Mouse (Mus musculus) embryo, embryonic 10 days (tissue): Measurements from ENCODE around the gene Trappc6b.
"Not testable (repeated sequence)": the region's sequence is repeated elsewhere in the genome, so short reads cannot be mapped to it uniquely, and the experiment has no call there.

ENCODE experiments used
- DNase-seq: peaks from one replicate; pipeline ENCODE4 v3.0.0-alpha.2; 2015; ENCODE audit warnings: low spot score

The Trappc6b gene

DNA sequence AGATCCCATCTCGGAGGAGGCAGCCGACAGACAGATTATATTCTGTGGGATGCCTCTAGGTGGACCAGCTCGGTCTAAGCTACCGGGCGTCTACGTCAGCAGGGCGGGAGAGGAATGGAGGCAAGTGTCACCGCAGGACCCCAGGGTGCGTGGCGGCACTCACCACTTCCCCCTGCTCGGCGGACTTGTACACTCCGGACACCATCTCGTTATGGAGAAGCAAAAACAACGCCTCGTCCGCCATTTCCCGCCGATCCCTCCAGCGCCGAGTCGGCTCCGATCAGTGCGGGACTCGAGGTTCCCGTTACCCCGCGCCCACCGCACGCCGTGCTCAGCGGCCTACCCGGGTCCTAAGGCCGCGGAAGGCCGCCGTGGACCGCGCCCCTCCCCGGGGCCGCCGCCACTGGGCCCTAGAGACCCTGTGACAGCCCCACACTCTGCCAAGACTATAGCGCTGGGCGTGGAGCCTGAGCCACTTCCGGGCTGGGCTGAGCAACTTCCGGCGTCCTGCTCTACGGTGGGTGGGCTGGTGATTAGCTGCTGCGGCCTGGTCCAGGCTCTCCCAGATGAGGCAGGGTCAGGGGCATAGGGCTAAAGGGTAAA is at the start of gene Trappc6b:
Gene Trappc6b, minus strand, starts transcription at position 480 of the 603 bp plus-strand sequence.
- peak; percentile 90 for DNase-seq

DNA sequence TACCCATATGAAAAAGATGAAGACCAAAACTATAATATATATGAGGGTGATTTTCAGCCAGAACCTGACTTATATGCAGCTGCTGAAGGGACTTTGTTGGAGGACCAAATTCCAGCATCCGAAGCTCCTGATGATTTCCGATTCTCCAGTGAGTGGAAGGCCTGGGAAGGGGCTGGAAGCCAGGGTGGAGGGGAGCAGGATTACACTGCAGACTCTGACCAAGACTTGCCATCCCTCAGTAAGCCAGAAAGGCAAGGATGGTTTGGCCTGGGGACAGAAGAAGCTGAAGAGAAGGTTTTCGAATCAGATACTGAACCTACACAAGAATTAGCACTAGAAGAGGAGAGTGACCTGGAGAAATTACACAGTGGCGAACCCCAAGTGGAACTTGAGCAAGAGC is 46.7 kb upstream of the Trappc6b start:
- DNase-seq = no peak

DNA sequence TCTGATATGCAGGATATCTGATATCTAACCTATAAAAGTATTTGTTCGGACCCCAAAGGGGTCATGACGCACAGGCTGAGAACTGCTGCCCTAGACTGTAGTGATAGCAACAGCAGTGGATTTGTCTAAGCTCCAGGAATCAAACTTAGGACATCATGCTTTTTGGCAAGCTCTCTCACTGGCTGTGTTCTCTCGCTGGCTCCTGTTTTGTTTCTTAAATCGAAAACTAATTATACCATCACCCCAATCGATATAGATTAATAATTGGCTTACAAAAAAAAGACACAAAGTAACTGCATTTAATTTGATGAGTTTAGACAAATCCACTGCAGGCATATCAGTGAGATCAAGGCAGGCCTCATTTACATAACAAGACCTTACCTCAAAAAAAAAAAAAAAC is 45.2 kb upstream of the Trappc6b start:
- no peak for DNase-seq

DNA sequence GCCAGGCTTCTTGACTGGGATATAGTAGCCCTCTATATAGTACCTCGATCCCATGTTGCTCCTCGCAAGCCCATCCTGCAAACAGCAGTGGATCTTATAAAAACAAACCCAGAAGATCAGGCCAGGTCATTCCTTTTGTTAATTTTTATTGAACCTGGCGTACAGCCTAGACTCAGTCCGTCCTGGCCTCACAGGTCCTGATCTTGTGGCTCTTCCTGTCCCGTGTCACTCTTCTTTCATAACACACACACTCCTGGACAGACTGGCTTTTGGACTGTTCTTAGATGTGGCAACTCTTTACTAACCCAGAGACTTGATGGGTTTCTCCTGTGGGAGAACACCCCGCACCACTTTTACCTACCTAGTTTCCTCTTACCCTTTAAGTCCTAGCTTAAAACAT is 44.6 kb upstream of the Trappc6b start:
- no peak for DNase-seq

DNA sequence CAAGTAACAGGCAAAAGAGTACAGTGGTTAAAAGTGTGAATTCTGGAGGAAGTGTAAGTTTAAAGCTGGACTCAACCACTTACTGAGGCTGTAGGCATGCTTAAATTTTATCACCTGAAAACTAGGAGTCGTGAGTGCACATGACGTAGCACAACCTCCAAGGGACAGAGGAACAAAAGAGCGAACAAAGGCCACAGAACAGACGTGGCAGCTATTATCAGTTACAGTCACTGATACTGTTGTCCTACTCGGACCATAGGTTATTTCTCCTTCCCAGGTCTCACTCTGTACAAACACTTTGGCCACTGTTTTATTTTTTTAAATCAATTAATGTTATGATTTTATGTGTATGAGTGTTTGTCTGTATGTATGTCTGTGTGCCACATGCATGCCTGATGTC is 43.5 kb upstream of the Trappc6b start:
- no peak for DNase-seq

DNA sequence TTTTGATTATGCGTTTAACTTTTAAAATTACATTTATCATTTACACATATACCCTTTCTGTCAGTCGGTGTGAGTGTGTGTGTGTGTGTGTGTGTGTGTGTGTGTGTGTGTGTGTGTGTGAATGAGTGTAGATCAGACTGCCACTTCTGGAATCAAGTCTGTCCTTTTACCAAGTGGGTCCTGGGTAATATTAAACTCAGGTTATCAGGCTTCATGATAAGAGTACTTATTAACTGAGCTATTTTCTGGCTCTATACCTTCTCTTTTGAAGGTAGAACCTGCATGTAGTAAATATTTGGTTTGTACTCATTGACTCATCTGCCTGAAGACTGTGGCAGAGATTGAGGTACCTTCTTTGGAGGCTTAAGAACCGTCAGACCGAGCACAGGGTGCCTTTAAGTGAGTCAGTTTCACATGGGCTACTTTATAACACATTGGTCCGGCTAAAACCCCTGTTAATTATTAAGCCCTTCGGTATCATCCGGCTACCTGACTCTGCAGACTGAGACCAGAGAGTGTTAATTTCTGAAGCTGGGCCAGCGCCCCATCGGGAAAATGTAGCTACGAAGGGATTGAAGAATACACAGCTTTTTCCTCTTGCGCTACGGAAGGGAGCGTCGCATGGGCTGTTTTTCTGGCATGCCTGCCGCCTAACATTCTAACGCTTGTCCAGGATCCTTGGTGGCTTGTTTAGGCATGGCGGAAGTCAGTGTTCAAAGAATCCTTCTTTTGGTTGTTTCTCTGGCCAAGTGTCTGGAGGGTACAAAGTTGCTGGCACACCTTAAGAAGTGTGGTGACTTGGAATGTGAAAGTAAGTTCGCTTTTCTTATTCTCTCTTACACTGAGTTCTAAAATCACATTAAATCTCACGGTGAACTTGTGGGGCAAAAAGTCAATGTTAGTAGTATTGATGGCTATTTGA is 34.1 kb upstream of the Trappc6b start, which contains the start of gene Mia2:
Gene Mia2, plus strand, starts transcription at position 696 of the 922 bp plus-strand sequence.
- DNase-seq = no peak

DNA sequence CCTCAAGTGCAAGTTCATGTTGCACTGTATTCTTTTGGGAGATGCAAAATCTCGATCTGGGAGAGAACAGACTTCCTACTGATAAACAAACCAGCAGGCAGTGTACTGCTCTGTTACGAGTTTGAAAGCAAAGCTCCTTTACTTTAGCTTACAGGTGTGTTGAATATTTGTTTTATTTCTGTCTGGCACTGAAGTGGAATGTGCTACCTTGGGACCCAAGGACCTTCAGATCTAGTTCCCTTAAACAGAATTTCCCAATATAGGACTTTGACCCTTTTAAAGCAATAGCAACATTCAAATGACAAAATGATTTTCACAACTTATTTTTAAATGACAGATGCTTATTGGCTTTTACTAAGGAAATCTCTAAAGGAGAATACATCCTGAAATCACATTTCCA is 32.3 kb upstream of the Trappc6b start:
- DNase-seq = no peak

DNA sequence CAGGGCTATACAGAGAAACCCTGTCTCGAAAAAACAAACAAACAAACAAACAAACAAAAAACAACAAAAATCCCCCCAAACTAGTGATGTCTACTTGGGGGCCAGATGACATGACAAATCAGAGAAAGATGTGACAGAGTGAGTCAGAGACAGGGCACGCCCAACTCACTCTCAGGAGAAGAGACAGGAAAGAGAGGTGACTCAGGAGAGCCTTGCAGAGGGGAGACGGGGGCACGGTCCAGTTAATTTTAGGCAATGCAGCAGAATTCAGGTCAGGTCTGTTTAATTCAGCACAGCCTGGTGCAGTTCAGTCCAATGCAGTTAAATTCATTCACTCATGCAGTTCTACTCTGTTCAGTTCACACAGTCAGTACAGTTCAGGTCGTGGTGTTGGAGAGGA is 24.9 kb upstream of the Trappc6b start:
- DNase-seq = no peak

DNA sequence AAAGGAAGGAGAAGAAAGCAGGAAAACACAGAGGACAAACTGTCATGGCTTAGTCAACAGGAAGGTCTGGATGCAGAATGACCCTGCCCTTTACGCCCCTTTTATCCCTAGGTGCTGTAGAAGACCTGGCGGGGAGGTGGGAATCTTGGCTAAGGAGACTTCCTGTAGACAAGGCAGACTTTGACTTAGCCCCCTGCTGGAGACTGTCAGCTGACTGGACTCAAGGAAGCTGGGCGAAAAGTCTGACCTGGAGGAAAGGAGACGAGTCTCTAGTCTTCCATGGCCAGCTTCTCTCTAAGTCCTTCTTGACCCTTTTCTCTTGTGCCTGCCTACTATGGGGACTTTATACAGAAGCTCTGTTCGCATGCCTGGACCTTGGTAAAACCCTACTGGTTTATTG is 23.2 kb upstream of the Trappc6b start:
- no peak for DNase-seq

DNA sequence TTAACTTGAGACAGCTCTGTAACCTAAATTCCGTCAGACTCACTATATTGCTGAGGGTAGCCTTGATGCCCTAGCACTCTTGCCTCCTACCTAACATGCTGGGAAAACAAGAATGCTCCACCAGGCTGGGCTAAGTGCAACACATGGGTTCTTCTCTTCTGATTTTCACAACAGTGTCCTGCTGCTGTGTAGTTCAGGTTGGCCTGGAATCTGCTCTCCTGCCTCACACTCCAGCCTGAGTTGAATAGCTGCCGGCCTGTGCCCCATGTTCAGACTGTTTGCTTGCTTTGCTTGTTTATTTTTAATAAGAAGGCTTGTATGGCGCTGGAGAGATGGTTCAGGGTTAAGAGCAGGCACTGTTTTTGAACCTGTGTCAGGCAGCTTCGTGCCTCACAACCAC is 19.2 kb upstream of the Trappc6b start:
- peak; percentile 2 for DNase-seq

DNA sequence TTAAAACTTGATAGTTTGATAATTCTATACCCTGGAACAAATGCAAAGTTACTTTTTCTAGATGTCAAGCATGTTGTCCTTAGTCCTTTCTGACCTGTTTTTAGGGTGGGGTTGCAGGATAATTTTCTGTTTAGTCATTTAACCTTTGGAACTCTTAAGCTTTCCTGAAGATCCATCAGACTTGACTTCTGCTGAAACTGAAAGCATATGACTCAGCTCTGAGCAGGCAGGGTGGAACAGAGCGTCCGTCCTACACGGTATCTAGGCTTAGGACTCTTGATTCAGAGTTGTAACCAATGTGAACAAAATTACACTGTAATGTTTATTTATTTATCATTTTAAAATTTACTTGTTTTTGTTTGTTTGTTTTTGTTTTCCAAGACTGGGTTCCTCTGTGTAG is 16.6 kb upstream of the Trappc6b start:
- no peak for DNase-seq

DNA sequence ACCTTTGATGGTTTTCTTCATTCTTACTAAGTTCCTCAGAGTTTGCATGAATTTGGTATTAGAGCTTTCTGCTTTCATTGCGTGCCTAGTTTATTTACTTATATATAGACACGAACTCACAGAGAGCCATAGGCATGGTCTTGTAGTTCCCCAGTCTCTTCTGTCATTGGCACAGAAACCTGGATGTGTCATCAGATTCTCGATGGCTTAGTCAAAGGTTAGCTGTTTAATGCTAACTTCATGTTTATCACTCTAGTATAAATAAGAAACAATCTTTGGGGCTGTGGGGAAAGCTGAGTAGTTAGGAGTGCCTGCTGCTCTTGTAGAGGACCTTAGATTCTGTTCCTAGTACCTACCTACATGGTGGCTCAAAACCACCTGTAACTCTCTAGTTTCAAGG is 15.7 kb upstream of the Trappc6b start:
- no peak for DNase-seq

DNA sequence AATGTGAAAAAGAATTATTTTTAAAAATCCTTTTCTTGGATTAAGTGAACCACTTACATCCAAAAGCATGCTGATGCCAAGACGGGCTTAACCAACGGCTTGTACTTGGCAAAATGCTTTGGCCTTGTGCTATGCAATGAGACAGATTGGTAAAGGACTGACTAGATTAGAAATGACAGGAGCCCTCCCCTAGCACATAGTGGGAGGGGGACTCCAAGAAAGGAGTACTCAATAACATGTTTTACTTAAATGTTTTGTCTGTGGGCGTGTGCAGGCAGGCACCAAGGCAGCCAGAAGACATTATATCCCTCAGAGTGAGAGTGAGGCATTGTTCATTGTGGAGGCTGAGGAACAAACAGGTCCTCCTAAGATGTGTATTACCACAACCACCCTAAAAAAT is 12.8 kb upstream of the Trappc6b start:
- DNase-seq = no peak

DNA sequence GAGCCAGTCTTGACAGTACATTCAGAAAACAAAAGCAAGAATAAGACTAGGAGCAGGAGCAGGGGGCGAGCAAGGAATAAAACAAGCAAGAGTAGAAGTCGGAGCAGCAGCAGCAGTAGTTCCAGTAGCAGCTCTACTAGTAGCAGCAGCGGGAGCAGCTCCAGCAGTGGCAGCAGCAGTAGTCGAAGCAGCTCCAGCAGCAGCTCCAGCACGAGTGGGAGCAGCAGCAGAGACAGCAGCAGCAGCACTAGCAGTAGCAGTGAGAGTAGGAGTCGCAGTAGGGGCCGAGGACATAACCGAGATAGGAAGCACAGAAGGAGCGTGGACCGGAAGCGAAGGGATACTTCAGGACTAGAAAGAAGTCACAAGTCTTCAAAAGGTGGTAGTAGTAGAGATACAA is 11.0 kb upstream of the Trappc6b start:
- no peak for DNase-seq

DNA sequence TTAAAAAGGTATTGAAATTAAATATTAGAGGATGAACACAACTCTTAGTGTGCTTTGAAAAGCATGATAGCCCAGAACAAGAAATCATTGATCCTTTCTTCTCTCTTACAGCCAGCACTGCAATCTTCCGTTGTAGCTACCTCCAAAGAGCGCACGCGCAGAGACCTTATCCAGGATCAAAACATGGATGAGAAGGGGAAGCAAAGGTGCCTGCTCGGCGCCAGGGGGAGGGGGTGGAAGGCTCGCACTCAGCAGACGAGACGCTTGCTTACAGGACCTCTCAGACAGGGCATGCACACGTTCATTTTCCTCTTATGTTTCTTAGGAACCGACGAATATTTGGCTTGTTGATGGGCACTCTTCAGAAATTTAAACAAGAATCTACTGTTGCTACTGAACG is 7.5 kb upstream of the Trappc6b start:
- DNase-seq = no peak

DNA sequence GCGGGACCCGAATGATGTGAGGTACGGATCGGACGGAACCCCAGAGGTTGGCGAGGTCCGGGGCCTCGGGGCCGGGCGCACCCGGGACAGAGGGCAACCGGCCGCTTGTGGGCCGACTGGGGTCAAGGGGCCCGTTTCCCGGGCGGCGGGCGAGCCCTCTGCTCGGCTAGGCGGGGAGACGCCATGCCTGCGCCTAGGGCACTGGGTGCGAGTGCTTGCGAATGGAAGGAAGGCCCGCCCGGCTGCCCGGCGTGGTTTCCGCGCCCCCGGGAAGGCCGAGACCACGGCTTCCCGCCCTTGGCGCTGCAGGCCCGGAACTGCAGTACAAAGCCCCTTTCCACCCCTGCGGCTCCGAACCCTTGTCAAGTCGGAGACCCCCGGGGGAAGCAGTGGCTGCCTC is 5.8 kb upstream of the Trappc6b start:
- DNase-seq = peak; percentile 8

DNA sequence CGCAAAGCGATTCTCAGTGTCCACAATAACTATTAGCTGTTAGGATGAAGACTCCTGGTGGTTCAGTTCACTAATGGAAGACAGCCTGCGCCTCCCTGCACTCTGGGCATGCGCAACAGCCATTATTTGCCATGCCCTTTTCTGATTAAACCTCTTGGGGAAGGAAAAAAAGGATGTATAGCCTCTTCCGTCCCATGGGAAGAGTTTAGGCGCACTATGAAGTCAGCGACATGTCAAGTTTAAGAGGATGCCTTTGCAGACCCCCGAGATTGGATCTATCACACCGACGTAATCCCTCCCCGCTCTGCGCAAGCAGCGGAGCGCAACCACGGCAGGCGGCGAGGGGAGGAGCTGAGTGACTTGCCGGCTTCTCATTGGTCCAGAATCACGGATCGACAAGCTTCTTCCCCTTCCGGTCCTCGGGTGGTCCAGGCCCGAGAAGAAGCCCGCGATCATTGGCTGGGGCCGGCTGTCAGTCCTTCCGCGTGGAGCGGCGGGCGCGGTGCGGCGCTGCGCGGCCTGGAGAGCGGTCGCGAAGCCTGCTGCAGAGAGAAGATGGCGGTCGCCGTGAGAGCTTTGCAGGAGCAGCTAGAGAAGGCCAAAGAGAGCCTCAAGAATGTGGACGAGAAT is 5.3 kb upstream of the Trappc6b start, which contains the start of gene Pnn:
Gene Pnn, plus strand, starts transcription at position 437 of the 630 bp plus-strand sequence.
- peak; percentile 98 for DNase-seq

DNA sequence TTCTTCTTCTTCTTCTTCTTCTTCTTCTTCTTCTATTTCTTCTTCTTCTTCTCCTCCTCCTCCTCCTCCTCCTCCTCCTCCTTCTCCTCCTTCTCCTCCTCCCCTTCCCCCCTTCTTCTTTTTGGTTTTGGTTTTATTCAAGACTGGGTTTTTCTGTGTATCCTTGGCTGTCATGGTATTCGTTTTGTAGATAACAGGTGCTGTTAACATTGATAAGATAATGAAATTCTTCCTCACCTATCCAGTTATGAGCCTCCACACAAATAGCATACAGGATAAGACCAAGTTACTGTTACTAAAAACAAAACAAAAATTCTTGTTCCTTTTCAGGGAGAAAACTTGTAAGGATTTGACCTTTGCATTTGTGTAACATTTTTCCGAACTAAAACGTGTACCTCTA is 4.5 kb upstream of the Trappc6b start:
- no peak for DNase-seq

DNA sequence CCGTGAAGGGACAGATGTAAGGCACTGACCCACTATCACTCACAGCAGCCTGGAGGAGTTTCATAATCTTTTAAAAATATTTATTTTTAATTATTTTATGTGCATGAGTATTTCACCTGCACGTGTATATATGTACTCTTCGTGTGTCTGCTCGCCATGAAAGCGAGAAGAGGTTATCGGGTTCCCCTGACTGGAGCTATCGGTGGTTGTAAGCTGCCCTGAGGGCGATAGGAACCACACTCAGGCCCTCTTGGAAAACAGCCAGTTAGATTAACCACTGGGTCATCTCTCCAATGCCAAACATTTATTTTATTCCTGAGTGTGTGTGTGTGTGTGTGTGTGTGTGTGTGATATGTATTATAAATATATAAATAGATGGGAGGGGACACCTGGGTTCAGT is 3.6 kb upstream of the Trappc6b start:
- no peak for DNase-seq

DNA sequence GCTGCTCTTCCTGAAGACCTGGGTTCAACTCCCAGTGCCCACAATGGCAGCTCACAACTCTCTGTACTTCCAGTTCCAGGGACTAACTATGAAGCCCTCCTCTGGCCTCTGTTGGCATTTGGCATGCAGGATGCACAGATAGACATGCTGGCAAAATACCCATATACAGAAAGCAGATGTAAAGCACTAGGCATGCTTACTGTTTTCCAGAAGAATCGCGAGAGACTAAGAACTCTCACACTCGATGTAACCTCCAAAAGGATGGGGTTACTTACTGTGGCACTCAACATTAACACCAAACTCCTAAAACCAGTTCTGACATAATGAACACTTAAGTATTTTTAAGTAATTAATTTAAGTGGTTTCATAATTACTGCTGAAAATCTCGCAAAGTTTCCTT is 950 bp downstream of the Trappc6b start:
- DNase-seq = no peak

DNA sequence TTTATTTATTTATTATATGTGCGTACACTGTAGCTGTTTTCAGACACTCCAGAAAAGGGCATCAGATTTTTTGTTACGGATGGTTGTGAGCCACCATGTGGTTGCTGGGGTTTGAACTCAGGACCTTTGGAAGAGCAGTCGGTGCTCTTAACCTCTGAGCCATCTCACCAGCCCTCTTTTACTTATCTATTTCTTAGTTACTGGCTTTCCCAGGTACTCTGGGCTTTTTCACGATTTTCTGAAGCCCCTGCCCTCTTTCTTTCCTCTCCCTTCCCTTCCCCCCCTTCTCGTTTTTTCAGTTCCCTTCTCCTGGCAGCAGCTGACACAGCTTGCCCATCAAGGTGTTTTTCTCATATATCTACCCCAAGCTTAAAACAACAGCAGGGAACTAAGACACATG is 3.0 kb downstream of the Trappc6b start:
- not testable (repeated sequence) for DNase-seq

DNA sequence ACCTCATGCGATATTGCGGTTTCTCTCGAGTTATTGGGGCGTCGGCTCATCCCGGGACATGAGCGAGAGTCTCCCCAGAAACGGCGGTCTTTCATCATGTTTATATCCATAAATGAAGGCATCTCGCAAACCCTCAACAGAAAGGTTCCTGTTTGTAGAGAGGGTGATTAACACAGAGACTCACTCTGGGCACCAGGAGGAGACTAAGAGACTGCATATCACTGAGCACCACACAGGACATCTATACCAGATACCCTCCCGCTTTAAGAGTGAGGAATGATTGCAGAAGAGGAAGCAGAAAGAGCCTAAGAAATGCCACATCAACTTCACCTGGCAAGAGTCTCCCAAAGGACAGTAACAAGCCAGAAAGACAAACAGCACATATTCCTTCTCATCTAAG is 5.0 kb downstream of the Trappc6b start:
- DNase-seq = no peak
